Mouse (Mus musculus) G1E-ER4 (cell line): ENCODE results near the gene Zfp111. TPM values are rescaled to one million over a fixed set of nuclear protein-coding genes. Genes with fewer than 3 reads are reported as not detected.

Experiments
- GATA1 ChIP-seq: IDR thresholded peaks from one replicate; pipeline ENCODE4 v1.8.0; 2012; ENCODE audit warnings: low read length, inconsistent platforms
- polyA plus RNA-seq: library from polyadenylated mRNA; stranded (reverse); fragments of >175 nt; gene quantifications from 2 replicates; pipeline ENCODE4 v1.2.3, GENCODE M21; 2012

Gene Zfp111
- polyA plus RNA-seq: 0.37 and 0.95 TPM in 2 replicates

GRCm38 (mm10) chr7:24211343-24211742 is at the start of gene Zfp111:
TSS of gene Zfp111 (minus strand) at chr7:24211443.
- TF ChIP-seq GATA1: no peak

GRCm38 (mm10) chr7:24260000-24260312 is 48.7 kb upstream of the Zfp111 start:
- TF ChIP-seq GATA1: no peak

DNA sequence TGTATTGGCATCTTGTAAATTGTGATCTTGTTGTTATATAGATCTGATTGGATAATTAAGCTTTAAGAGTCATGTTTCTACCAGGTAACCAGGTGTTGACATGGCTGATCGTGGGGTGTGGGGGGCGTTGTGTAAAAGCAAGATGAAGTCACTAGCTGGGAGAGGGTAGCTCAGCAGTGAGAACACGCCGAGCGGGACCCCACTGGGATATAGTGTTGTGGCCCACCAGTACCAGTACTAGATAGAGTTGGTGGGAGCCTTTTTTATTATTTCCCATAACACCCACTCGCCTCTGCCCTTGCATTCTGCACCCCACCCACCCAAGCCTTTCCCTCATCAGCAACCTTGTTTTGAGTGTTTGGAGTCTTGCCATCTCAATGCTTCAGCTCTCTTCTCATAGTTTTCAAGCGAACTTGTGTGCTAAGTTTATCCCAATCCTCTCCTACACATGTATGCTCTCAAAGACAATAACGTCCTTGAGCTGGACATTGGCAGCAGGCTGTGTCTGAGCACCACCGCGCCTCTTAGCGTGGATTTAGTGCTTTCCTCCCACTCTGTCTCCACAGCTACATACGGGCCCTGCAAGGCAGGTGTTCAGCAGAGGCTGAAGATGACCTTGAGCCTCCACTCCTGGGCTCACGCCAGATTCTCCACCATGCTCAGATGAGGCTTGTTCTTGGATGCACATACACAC is 48.2 kb upstream of the Zfp111 start:
- TF ChIP-seq GATA1: no peak

DNA sequence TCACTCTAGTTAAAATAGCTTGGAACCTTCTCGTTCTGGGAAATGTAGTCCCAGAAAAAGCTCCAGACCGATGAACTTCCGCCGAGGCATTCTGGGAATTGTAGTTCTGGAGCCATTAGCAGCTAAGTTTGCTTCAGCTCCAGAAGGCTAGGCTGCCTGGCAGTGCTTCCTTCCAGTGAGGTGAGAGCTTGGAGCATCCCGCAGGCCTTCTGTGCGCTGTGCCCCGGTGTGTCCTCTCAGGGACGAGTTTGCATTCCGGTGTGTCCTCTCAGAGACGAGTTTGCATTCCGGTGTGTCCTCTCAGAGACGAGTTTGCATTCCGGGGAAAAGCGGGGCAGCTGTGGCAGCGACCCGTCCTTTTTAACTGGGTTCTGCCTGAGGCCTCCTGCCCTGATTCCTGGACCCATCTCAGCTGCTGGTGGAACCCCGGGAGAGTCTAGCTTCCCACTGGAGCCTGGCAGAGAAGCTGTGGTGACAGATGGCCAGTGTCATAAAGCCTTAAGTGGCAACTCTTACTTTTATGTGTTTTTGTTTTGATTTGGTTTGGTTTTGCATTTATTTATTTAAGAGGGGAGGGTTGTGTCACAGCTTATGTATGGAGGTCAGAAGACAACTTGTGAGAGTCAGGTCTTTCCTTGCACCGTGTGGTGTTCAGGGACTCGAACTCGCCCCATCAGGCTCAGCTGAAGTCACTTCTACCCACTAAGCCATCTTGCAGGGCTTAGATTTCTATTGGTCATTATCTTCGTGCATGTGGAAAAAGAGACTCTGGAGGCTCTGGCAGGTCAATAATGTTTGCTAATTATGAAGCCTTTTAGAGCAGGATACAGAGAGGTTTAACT is 43.6 kb upstream of the Zfp111 start, which contains the start of gene Zfp108:
Gene Zfp108 (plus strand): TSS at position 162 of the 842 bp plus-strand sequence.
- TF ChIP-seq GATA1: no peak

DNA sequence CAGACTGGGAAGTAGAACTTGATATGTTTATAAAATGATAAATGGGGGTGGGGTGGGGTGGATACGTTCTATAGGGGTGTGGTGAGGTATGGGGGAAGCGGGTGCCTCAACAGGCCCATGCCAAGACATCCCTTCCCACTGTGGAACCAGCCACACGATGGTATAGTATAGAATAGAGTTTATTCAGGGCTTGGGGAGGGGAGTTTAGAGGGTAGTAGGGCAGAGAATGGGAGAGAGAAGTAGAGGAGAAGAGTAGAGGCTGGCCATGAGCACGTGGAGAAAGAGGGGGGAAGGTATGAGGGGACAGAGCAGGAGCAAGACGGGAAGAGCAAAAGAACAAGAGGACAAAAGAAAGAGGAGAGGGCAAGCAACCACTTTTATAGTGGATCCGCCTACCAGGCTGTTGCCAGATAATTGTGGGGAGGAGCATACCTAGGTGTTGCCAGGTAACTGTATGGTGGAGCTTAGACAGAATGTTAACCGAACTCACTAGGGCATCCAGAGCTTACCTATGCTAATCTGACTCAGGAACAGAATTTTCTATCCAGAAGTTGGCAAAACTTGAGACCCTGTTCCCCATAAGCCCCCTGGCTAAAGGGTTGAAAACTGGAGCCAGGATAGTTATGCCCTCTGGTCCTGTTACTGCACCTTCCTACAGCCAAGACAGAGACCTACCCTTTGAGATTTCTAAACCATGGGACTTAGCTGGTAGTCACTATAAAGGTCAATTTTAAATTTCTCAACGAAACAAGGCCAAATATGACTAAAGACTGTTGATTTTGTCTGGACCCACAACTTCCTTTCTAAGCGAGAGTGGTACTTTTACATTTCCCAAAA is 42.8 kb upstream of the Zfp111 start:
- TF ChIP-seq GATA1: no peak

- TF ChIP-seq GATA1: no peak
These were observed 26.0 kb upstream of the Zfp111 start, which contains the start of gene Zfp109 for GRCm38 (mm10) chr7:24237040-24237791. TSS of gene Zfp109 (minus strand) at chr7:24237560.

DNA sequence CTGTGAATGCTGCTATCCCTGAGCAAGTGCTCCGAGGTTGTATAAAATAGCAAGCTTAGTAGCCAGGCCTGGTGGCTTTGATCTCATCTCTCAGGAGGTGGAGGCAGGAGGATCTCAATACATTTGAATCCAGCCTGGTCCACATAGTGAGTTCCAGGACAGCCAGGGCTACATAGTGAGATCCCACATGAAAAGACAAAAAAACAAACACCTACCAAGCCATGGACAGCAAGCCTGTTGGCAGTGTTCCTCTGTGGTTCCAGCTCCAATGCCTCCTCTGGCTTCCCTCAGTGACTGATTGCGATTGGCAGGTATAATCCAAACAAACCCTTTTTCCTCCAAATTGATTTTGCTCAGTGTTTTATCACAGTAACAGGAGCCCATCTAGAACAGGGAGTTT is 947 bp downstream of the Zfp111 start:
- no peak for TF ChIP-seq GATA1

- TF ChIP-seq GATA1: no peak
These were observed 2.9 kb downstream of the Zfp111 start for GRCm38 (mm10) chr7:24208282-24208886.

- no peak for TF ChIP-seq GATA1
These were observed 3.6 kb downstream of the Zfp111 start for GRCm38 (mm10) chr7:24207488-24208261.

GRCm38 (mm10) chr7:24196961-24197360 is 14.3 kb downstream of the Zfp111 start:
- no peak for TF ChIP-seq GATA1

DNA sequence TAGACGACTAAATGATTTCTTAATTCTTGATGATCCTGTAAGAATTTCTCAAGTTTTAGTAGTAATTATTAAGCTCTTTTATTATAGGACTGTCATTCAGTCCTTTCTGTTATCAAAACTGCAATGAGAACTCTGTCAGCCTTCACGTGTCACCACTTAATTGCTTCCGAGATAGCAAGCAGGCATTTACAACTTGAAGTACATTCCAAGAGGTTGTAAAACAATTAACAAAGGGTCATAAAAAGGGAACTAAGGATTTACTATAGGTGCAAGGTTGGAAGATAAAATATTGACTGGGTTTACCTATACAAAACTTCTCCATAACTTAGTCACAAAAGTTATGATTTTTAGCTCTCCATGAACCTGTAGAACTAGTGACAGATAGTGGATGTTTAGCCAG is 18.1 kb downstream of the Zfp111 start:
- TF ChIP-seq GATA1: no peak

DNA sequence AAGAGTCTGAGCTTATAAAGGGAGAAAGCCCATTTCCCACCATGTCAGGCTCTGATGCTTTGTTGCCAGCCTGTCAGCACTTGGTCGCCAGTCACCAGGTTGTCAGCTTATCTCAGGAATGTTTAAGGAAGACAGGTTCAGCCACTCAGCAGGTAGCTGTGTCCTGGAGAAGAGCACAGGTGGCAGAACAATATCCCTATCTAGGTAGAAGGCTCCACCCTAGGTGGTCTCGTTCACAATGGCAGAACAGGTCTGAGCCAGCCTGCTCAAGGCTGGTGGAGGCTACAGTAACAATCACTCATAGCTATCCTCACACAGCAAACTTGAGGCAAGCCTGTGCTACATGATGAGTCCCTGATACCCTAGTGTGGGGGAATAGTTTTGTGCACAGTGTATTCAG is 19.9 kb downstream of the Zfp111 start:
- no peak for TF ChIP-seq GATA1

- no peak for TF ChIP-seq GATA1
These were observed 21.7 kb downstream of the Zfp111 start for GRCm38 (mm10) chr7:24189571-24189944.
